Mouse (Mus musculus) lung, postnatal 0 days (tissue): ENCODE measurements around the gene Hint1. TPM values are rescaled to one million over a fixed set of nuclear protein-coding genes. Genes with fewer than 3 reads are reported as not detected.

Experiments
- ATAC-seq: fragments of 200-750 bp; cut with Nextera tagmentation; 2 replicates; pipeline ENCODE4 v1.8.0; 2017; ENCODE audit warnings: moderate library complexity
- DNase-seq: peaks from one replicate; pipeline ENCODE4 v3.0.0-alpha.2; 2016; ENCODE audit warnings: low spot score
- H3K27ac ChIP-seq: fragments of 300-500 bp; sonication (generic); 2 replicates; pipeline ENCODE4 v1.5.1; 2014; ENCODE audit warnings: antibody characterized with exemption, mild to moderate bottlenecking, low read length, mixed read lengths
- H3K27me3 ChIP-seq: fragments of 300-500 bp; sonication (generic); replicated peaks from 2 replicates; pipeline ENCODE4 v1.6.1; 2014; ENCODE audit warnings: low read length, mixed read lengths; ENCODE audit not compliant: insufficient read depth
- H3K36me3 ChIP-seq: fragments of 300-500 bp; sonication (generic); 2 replicates; pipeline ENCODE4 v1.6.1; 2014; ENCODE audit warnings: low read length, mixed read lengths; ENCODE audit not compliant: insufficient read depth
- H3K4me1 ChIP-seq: fragments of 300-500 bp; sonication (generic); 2 replicates; pipeline ENCODE4 v1.6.1; 2014; ENCODE audit warnings: antibody characterized with exemption, low read depth, low read length, mixed read lengths; ENCODE audit not compliant: insufficient read depth
- H3K4me2 ChIP-seq: fragments of 300-500 bp; sonication (generic); replicated peaks from 2 replicates; pipeline ENCODE4 v1.6.1; 2014; ENCODE audit warnings: low read depth, mild to moderate bottlenecking, low read length, moderate library complexity, mixed read lengths
- H3K4me3 ChIP-seq: fragments of 300-500 bp; sonication (generic); 2 replicates; pipeline ENCODE4 v1.5.1; 2014; ENCODE audit warnings: low read depth, low read length
- H3K9ac ChIP-seq: fragments of 300-500 bp; sonication (generic); replicated peaks from 2 replicates; pipeline ENCODE4 v1.6.1; 2014; ENCODE audit warnings: low read depth, mild to moderate bottlenecking
- H3K9me3 ChIP-seq: fragments of 300-500 bp; sonication (generic); 2 replicates; pipeline ENCODE4 v1.6.1; 2016; ENCODE audit warnings: low read length, mixed read lengths
- CTCF ChIP-seq: IDR thresholded peaks from 2 replicates; pipeline ENCODE4 v1.5.1; 2016; ENCODE audit warnings: antibody characterized with exemption, mild to moderate bottlenecking
- EP300 ChIP-seq: IDR thresholded peaks from 2 replicates; pipeline ENCODE4 v1.6.1; 2016; ENCODE audit warnings: antibody characterized with exemption, mild to moderate bottlenecking, control low read depth
- WGBS: fragments of 180-500 bp; shearing (Covaris S2); extraction: QIAGEN DNeasy Blood & Tissue Kit; methylation state at CpG from one replicate; pipeline ENCODE4 v1.1.7; 2014; 5-methylcytosine and 5-hydroxymethylcytosine counted together
- polyA plus RNA-seq: library from polyadenylated mRNA; unstranded; fragments of >200 nt; fragmentation: Nextera tagmentation; extraction: Ambion mirVana; gene quantifications from 2 replicates; pipeline ENCODE4 v1.2.1, GENCODE M21; 2015

Hint1 gene
- polyA plus RNA-seq, 1 experiment from 2014 or later: 528 TPM

GRCm38 (mm10) chr11:54899657-54900056, 33.5 kb downstream of the Hint1 start:
- TF ChIP-seq CTCF (no peak), EP300 (no peak)
- H3K9me3 ChIP-seq: no peaks in the 10 kb centered on the region
- no peaks in the 10 kb centered on the region for H3K36me3 ChIP-seq
- no peak overlapping the region for H3K27ac ChIP-seq
- no peak overlapping the region for H3K4me2 ChIP-seq
- no peaks in the 10 kb centered on the region for H3K4me1 ChIP-seq
- ATAC-seq: no peak
- WGBS: 62% methylated on average over 4 of the region's 4 CpGs
- H3K9ac ChIP-seq: no peak overlapping the region
- no peak overlapping the region for H3K4me3 ChIP-seq
- H3K27me3 ChIP-seq: no peaks in the 10 kb centered on the region
- no peak for DNase-seq

DNA sequence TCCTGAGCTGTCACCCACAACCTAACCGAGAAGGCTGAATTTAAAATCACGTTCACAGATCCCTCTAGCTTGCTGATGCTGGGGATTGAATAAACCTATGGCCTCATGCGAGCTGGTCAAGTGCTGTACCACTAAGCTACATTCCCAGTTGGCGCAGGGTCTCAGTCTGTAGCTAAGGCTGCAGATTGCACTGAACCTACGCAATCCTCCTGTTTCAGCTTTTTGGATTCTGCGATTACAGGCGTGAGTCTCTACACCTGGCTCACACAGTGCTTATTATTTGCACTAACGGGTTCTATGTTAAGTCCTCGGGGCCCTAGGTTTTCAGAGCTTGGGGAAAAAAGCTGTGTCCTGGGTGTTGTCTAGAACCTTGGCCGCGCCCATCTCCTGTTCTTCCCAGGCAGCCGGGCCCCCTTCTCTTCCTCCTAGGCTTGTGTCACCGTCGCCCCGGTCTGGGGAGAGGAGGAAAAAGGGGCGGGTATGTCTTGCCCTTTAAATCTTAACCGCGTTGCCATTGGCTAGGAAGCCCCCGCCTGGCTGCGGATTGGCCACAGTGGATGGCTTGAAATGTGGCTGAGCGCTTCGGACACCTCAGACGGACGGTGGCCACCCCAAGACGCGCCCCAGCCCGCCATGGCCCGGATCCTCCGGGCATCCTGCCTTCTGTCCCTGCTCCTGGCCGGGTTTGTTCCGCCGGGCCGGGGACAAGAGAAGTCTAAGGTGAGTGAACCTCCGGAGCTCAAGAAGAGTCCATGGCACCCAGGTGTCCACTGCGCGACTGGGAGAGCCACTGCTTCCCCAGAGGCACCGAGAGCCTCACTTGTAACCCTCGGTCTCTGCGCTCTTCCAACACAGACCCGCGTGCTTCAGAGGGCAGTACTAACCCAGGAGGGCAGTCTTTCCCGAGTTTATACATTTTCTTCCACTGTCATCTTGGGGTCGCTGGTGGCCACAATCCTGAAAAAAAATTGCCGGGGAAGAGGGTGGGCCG, 36.4 kb downstream of the Hint1 start, which contains the start of gene Gpx3:
Gpx3 (plus strand) TSS at position 121 of the 991 bp plus-strand sequence.
- peak; percentile 85 for ATAC-seq
- Histone ChIP-seq H3K4me2 (peak within 1 kb of the TSS; percentile 69), H3K4me1 (peaks cover 3% of the 10 kb centered on the region; the same call in 1 of the 2 replicates), H3K4me3 (peak within 1 kb of the TSS; percentile 53), H3K27me3 (no peaks in the 10 kb centered on the region), H3K9ac (peak within 1 kb of the TSS; percentile 56), H3K27ac (peak within 1 kb of the TSS; percentile 76), H3K9me3 (no peaks in the 10 kb centered on the region), H3K36me3 (no peaks in the 10 kb centered on the region)
- DNase-seq: peak; percentile 93
- no peak for TF ChIP-seq CTCF
- no peak for TF ChIP-seq EP300
- WGBS: 13% methylated on average over 44 of the region's 45 CpGs

- H3K36me3 ChIP-seq: peaks cover 5% of the 10 kb centered on the region
- peak overlapping the region; percentile 53 for H3K4me3 ChIP-seq
- ATAC-seq (no peak), DNase-seq (no peak)
- H3K9ac ChIP-seq: peak overlapping the region; percentile 56
- peaks cover 3% of the 10 kb centered on the region; the same call in 1 of the 2 replicates for H3K4me1 ChIP-seq
- 51% methylated on average over 5 of the region's 5 CpGs for WGBS
- peak overlapping the region; percentile 76 for H3K27ac ChIP-seq
- H3K27me3 ChIP-seq: no peaks in the 10 kb centered on the region
- peak overlapping the region; percentile 69 for H3K4me2 ChIP-seq
- TF ChIP-seq CTCF (no peak), EP300 (no peak)
- no peaks in the 10 kb centered on the region for H3K9me3 ChIP-seq
These were observed 37.2 kb downstream of the Hint1 start for GRCm38 (mm10) chr11:54903339-54903738.

GRCm38 (mm10) chr11:54903940-54904706, 37.9 kb downstream of the Hint1 start:
- no peaks in the 10 kb centered on the region for H3K9me3 ChIP-seq
- peak overlapping the region; percentile 69 for H3K4me2 ChIP-seq
- peak; percentile 92 for DNase-seq
- H3K27me3 ChIP-seq: no peaks in the 10 kb centered on the region
- H3K27ac ChIP-seq: peak overlapping the region; percentile 76; the same call in 1 of the 2 replicates
- H3K9ac ChIP-seq: no peak overlapping the region
- peak; percentile 78 for ATAC-seq
- no peak for TF ChIP-seq CTCF
- peak; percentile 50; the same call in 1 of the 2 replicates for TF ChIP-seq EP300
- peak overlapping the region; percentile 53 for H3K4me3 ChIP-seq
- H3K36me3 ChIP-seq: peaks cover 13% of the 10 kb centered on the region
- H3K4me1 ChIP-seq: peaks cover 3% of the 10 kb centered on the region; the same call in 1 of the 2 replicates
- 36% methylated on average over 4 of the region's 4 CpGs for WGBS

DNA sequence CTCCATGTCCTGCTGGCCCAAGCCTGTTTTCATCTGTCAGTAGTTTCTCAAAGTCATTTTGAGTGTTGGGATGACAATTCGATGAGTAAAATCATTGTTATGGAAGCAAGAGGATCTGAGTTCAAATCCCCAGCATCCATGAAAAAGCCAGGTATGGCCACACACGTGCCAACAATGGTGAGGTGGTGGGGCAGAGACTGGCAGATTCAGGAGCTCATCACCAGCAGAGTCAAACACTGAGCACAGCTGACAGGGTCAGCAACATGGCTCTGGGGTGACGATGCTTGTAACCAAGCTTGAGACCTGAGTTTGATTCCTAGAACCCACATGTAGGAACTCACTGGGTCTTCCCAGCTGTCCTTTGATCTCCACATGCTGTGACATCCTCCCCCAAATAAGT, 38.9 kb downstream of the Hint1 start:
- Histone ChIP-seq H3K4me2 (peak overlapping the region; percentile 69), H3K9ac (no peak overlapping the region), H3K27me3 (no peaks in the 10 kb centered on the region), H3K4me3 (no peak overlapping the region), H3K36me3 (peaks cover 23% of the 10 kb centered on the region), H3K4me1 (peaks cover 3% of the 10 kb centered on the region; the same call in 1 of the 2 replicates), H3K9me3 (no peaks in the 10 kb centered on the region), H3K27ac (no peak overlapping the region)
- 83% methylated on average over 3 of the region's 3 CpGs for WGBS
- TF ChIP-seq CTCF (no peak), EP300 (no peak)
- DNase-seq: no peak
- no peak for ATAC-seq

DNA sequence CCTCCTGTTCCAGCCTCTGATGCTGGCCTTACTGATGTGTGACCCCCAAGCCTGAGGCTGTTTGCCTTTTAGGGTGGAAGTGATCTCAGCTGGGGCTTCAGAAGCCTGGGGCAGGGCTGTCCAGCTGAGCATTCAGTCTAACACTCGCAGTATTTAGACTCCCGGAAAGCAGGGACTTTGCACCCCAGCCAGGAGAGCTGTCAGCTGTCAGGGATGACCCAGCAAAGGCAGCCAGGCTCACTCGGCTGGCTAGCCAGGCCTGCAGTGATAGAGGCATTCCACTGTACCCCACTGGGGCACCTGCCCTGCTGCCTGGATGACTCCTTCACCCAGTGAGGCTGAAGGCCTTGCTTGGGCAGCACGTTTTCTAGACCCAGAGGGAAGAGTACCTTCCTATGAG, 39.7 kb downstream of the Hint1 start:
- H3K27ac ChIP-seq: no peak overlapping the region
- H3K27me3 ChIP-seq: no peaks in the 10 kb centered on the region
- H3K4me3 ChIP-seq: no peak overlapping the region
- 44% methylated on average over 4 of the region's 4 CpGs for WGBS
- ATAC-seq: no peak
- H3K4me2 ChIP-seq: peak overlapping the region; percentile 69
- peaks cover 3% of the 10 kb centered on the region; the same call in 1 of the 2 replicates for H3K4me1 ChIP-seq
- TF ChIP-seq EP300 (no peak), CTCF (no peak)
- DNase-seq: peak; percentile 28
- H3K36me3 ChIP-seq: peaks cover 31% of the 10 kb centered on the region
- H3K9me3 ChIP-seq: no peaks in the 10 kb centered on the region
- H3K9ac ChIP-seq: no peak overlapping the region
